Mouse (Mus musculus) gastrocnemius, postnatal 4 days (tissue): Measurements from ENCODE around the gene Vps25. TPM values are rescaled to one million over a fixed set of nuclear protein-coding genes. Genes with fewer than 3 reads are reported as not detected.

Source experiments
- total RNA-seq, 2 experiments: library from RNA; stranded (reverse); gene quantifications; 2 replicates each; pipeline ENCODE4 v1.2.3; 2021

Gene Vps25
- total RNA-seq, 2 experiments from 2014 or later, result 48.6 to 48.8 TPM

Other genes starting within 250 kb of the Vps25 start
- 10 to 100 TPM; 70.3 to 73.5 TPM for gene Atp6v0a1, start 244.3 kb upstream of the Vps25 start, total RNA-seq
- gene Naglu, start 183.7 kb upstream of the Vps25 start, total RNA-seq, result 10 to 100 TPM; 11.4 to 12.8 TPM
- gene Hsd17b1, start 175.3 kb upstream of the Vps25 start, total RNA-seq, result under 1 TPM; 0.20 to 0.21 TPM
- gene Coasy, start 171.1 kb upstream of the Vps25 start, total RNA-seq, result 10 to 100 TPM; 15.1 to 17.8 TPM
- gene Mlx, start 166.4 kb upstream of the Vps25 start, total RNA-seq, result 10 to 100 TPM; 13.1 to 13.4 TPM
- 1 to 10 TPM; 4.9 to 6.2 TPM for gene Psmc3ip, start 158.3 kb upstream of the Vps25 start, total RNA-seq
- gene Retreg3, start 133.8 kb upstream of the Vps25 start, total RNA-seq, result 10 to 100 TPM; 41.6 to 42.9 TPM
- 10 to 100 TPM; 39.3 to 42.1 TPM for gene Tubg1, start 133.8 kb upstream of the Vps25 start, total RNA-seq
- gene Tubg2, start 97.8 kb upstream of the Vps25 start, total RNA-seq, result 1 to 10 TPM; 6.8 TPM
- 1 to 10 TPM; 3.2 to 4.1 TPM for gene Cntnap1, start 83.2 kb upstream of the Vps25 start, total RNA-seq
- gene Plekhh3, start 82.4 kb upstream of the Vps25 start, total RNA-seq, result 10 to 100 TPM; 39.5 to 41.4 TPM
- under 1 TPM; 0.36 to 0.37 TPM for gene Ccr10, start 78.3 kb upstream of the Vps25 start, total RNA-seq
- gene Ezh1, start 27.2 kb upstream of the Vps25 start, total RNA-seq, result 10 to 100 TPM; 19.3 to 24.6 TPM
- 10 to 100 TPM; 82.6 to 85.8 TPM for gene Ramp2, start 7.7 kb upstream of the Vps25 start, total RNA-seq
- gene Wnk4, start 6.9 kb downstream of the Vps25 start, total RNA-seq, result 1 to 10 TPM in 1 of 2 experiments, under 1 TPM in 1; 0.83 to 1.7 TPM
- under 1 TPM; 0.32 to 0.39 TPM for gene Cntd1, start 25.3 kb downstream of the Vps25 start, total RNA-seq
- gene Coa3, start 25.4 kb downstream of the Vps25 start, total RNA-seq, result 10 to 100 TPM; 59.8 to 71.2 TPM
- 10 to 100 TPM; 82.5 to 86.9 TPM for gene Becn1, start 48.6 kb downstream of the Vps25 start, total RNA-seq
- 10 to 100 TPM; 62.6 to 84.7 TPM for gene Psme3, start 62.5 kb downstream of the Vps25 start, total RNA-seq
- 1 to 10 TPM; 2.8 to 3.0 TPM for gene Aoc2, start 71.4 kb downstream of the Vps25 start, total RNA-seq
- gene Aoc3, start 76.9 kb downstream of the Vps25 start, total RNA-seq, result 10 to 100 TPM; 47.2 to 49.8 TPM
- under 1 TPM in 1 of 2 experiments, not detected in 1; 0.47 TPM for gene G6pc, start 113.9 kb downstream of the Vps25 start, total RNA-seq
- gene Aarsd1, start 163.9 kb downstream of the Vps25 start, total RNA-seq, result 10 to 100 TPM; 15.6 to 20.3 TPM
- gene Gm27029, start 171.1 kb downstream of the Vps25 start, total RNA-seq, result 1 to 10 TPM; 4.5 to 7.3 TPM
- 1 to 10 TPM; 8.6 to 9.5 TPM for gene Rundc1, start 171.4 kb downstream of the Vps25 start, total RNA-seq
- gene Ptges3l, start 171.6 kb downstream of the Vps25 start, total RNA-seq, result 10 to 100 TPM; 56.2 to 80.9 TPM
- 10 to 100 TPM; 81.3 to 87.8 TPM for gene Rpl27, start 188.6 kb downstream of the Vps25 start, total RNA-seq
- 1 to 10 TPM; 8.0 to 8.9 TPM for gene Ifi35, start 194.7 kb downstream of the Vps25 start, total RNA-seq
- 1 to 10 TPM; 8.1 to 8.3 TPM for gene Rnd2, start 211.3 kb downstream of the Vps25 start, total RNA-seq
- gene Vat1, start 212.5 kb downstream of the Vps25 start, total RNA-seq, result 10 to 100 TPM; 72.6 to 79.3 TPM